Mouse (Mus musculus) embryonic facial prominence, embryonic 14.5 days (tissue): ENCODE data around the gene Aqp3. TPM values are rescaled to one million over a fixed set of nuclear protein-coding genes. Genes with fewer than 3 reads are reported as not detected.
A peak's percentile ranks its signal among the peaks of the same experiment; 100 is the strongest.

Experiments
- ATAC-seq: fragments of 200-750 bp; cut with Nextera tagmentation; 2 replicates; pipeline ENCODE4 v1.8.0; 2017; ENCODE audit warnings: low read depth, moderate number of reproducible peaks, moderate TSS enrichment
- DNase-seq: peaks from one replicate; pipeline ENCODE4 v3.0.0-alpha.2; 2015; ENCODE audit warnings: low spot score
- H3K27ac ChIP-seq: fragments of 300-500 bp; sonication (generic); replicated peaks from 2 replicates; pipeline ENCODE4 v1.5.1; 2014; ENCODE audit warnings: low read depth, mild to moderate bottlenecking, low read length, moderate library complexity
- H3K27me3 ChIP-seq: fragments of 300-500 bp; sonication (generic); replicated peaks from 2 replicates; pipeline ENCODE4 v1.6.1; 2014; ENCODE audit warnings: low read length; ENCODE audit not compliant: control insufficient read depth, insufficient read depth
- H3K36me3 ChIP-seq: fragments of 300-500 bp; sonication (generic); 2 replicates; pipeline ENCODE4 v1.6.1; 2014; ENCODE audit warnings: low read length, mixed read lengths; ENCODE audit not compliant: control insufficient read depth, insufficient read depth
- H3K4me1 ChIP-seq: fragments of 300-500 bp; sonication (generic); 2 replicates; pipeline ENCODE4 v1.6.1; 2014; ENCODE audit warnings: antibody characterized with exemption, low read length; ENCODE audit not compliant: control insufficient read depth, insufficient read depth
- H3K4me2 ChIP-seq: fragments of 300-500 bp; sonication (generic); 2 replicates; pipeline ENCODE4 v1.6.1; 2014; ENCODE audit warnings: low read depth, mild to moderate bottlenecking, low read length, moderate library complexity, mixed read lengths
- H3K4me3 ChIP-seq: fragments of 300-500 bp; sonication (generic); 2 replicates; pipeline ENCODE4 v1.5.1; 2014; ENCODE audit warnings: low read depth, mild to moderate bottlenecking, low read length
- H3K9ac ChIP-seq: fragments of 300-500 bp; sonication (generic); 2 replicates; pipeline ENCODE4 v1.6.1; 2014; ENCODE audit warnings: low read depth, mild to moderate bottlenecking, low read length, moderate library complexity, mixed read lengths
- H3K9me3 ChIP-seq: fragments of 300-500 bp; sonication (generic); 2 replicates; pipeline ENCODE4 v1.6.1; 2016; ENCODE audit warnings: low read length; ENCODE audit not compliant: control insufficient read depth
- WGBS: fragments of 180-500 bp; shearing (Covaris S2); extraction: QIAGEN DNeasy Blood & Tissue Kit; methylation state at CpG from one replicate; pipeline ENCODE4 v1.1.7; 2014; 5-methylcytosine and 5-hydroxymethylcytosine counted together
- polyA plus RNA-seq: library from polyadenylated mRNA; unstranded; fragments of >200 nt; fragmentation: Nextera tagmentation; extraction: Ambion mirVana; gene quantifications from 2 replicates; pipeline ENCODE4 v1.2.1, GENCODE M21; 2014

Aqp3 gene
- polyA plus RNA-seq, 1 experiment from 2014 or later, result 18.4 TPM

GRCm38 (mm10) chr4:41063894-41064673, 33.9 kb downstream of the Aqp3 start:
- ATAC-seq (peak; percentile 86), DNase-seq (peak; percentile 82)
- H3K4me1 ChIP-seq, result peaks cover 6% of the 10 kb centered on the region; the same call in 1 of the 2 replicates
- WGBS, result 11% methylated on average over 16 of the region's 16 CpGs
- H3K4me3 ChIP-seq, result peak overlapping the region; percentile 15; the same call in 1 of the 2 replicates
- no peaks in the 10 kb centered on the region for H3K36me3 ChIP-seq
- H3K9me3 ChIP-seq, result no peaks in the 10 kb centered on the region
- no peaks in the 10 kb centered on the region for H3K27me3 ChIP-seq
- H3K27ac ChIP-seq, result peak overlapping the region; percentile 61; the same call in 1 of the 2 replicates
- H3K4me2 ChIP-seq, result peak overlapping the region; percentile 48
- peak overlapping the region; percentile 40; the same call in 1 of the 2 replicates for H3K9ac ChIP-seq

DNA sequence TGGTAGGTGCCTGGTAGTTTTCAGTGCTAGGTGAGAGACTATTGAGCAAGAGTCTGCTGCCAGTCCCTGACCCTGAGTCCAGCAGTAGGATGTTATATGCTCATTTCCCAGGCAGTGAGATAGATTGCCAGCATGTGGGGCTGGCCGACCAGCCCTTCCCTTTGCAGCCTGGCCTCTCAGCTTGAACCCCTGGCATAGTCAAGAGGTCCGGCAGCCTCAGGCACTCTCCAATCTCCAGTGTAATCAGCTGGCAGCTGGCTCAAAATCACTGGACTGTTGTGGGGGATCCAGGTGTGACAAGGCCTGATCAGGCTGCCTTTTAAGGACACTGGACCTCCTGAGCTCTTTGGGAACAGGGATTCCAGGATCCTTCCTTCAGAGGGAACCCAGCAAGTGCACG, 34.6 kb downstream of the Aqp3 start:
- 45% methylated on average over 3 of the region's 3 CpGs for WGBS
- H3K4me3 ChIP-seq, result no peak overlapping the region
- no peaks in the 10 kb centered on the region for H3K36me3 ChIP-seq
- ATAC-seq, result no peak
- H3K9ac ChIP-seq, result no peak overlapping the region
- no peak overlapping the region for H3K4me2 ChIP-seq
- DNase-seq, result no peak
- no peaks in the 10 kb centered on the region for H3K9me3 ChIP-seq
- peaks cover 6% of the 10 kb centered on the region; the same call in 1 of the 2 replicates for H3K4me1 ChIP-seq
- H3K27ac ChIP-seq, result no peak overlapping the region
- H3K27me3 ChIP-seq, result no peaks in the 10 kb centered on the region

- no peak overlapping the region for H3K9ac ChIP-seq
- no peak overlapping the region for H3K4me3 ChIP-seq
- WGBS, result 63% methylated on average over 7 of the region's 9 CpGs
- DNase-seq, result no peak
- H3K36me3 ChIP-seq, result no peaks in the 10 kb centered on the region
- H3K27ac ChIP-seq, result no peak overlapping the region
- H3K27me3 ChIP-seq, result no peaks in the 10 kb centered on the region
- no peak overlapping the region for H3K4me2 ChIP-seq
- no peaks in the 10 kb centered on the region for H3K4me1 ChIP-seq
- ATAC-seq, result no peak
- no peaks in the 10 kb centered on the region for H3K9me3 ChIP-seq
Measured at GRCm38 (mm10) chr4:41057361-41057760, 40.6 kb downstream of the Aqp3 start.

DNA sequence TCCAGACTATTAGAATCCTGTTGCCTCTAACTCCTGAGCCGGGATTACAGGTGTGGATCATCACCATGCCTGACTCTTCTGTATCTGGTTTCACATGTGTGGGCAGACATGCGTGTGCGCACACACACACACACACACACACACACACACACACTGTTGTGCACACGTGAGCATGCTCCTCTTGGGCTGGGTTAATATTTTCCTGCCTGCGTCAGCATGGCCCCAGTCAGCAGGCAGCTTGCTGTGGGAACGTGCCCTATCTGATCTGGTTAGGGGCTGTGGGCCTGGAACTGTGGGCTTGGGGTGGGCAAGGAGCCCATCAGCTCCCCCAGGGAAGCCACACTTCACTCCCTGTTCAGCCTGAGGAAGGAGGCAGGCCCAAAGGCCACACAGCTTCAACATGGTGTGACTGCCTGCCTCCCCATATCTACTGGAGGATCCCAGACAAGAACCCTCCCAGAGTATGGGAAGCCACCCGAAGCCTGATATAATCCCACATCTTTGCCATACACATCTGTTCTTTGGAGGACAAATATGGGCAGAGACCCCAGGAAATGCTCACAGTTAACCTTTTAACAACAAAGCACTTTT, 41.1 kb downstream of the Aqp3 start:
- Histone ChIP-seq H3K9ac (no peak overlapping the region), H3K9me3 (no peaks in the 10 kb centered on the region), H3K4me3 (no peak overlapping the region), H3K27me3 (no peaks in the 10 kb centered on the region), H3K4me1 (no peaks in the 10 kb centered on the region), H3K27ac (no peak overlapping the region), H3K4me2 (no peak overlapping the region), H3K36me3 (no peaks in the 10 kb centered on the region)
- no peak for ATAC-seq
- no peak for DNase-seq
- 59% methylated on average over 7 of the region's 7 CpGs for WGBS

GRCm38 (mm10) chr4:41056253-41056652, 41.7 kb downstream of the Aqp3 start:
- Histone ChIP-seq H3K4me3 (no peak overlapping the region), H3K9ac (no peak overlapping the region), H3K27me3 (no peaks in the 10 kb centered on the region), H3K36me3 (no peaks in the 10 kb centered on the region), H3K4me2 (no peak overlapping the region), H3K27ac (no peak overlapping the region), H3K4me1 (no peaks in the 10 kb centered on the region), H3K9me3 (no peaks in the 10 kb centered on the region)
- ATAC-seq (no peak), DNase-seq (no peak)
- WGBS, result 50% methylated on average over 1 of the region's 1 CpGs

GRCm38 (mm10) chr4:41055111-41055510, 42.9 kb downstream of the Aqp3 start:
- 61% methylated on average over 13 of the region's 13 CpGs for whole genome bisulfite sequencing
- Histone ChIP-seq H3K27ac (no peak overlapping the region), H3K4me1 (no peaks in the 10 kb centered on the region), H3K9ac (no peak overlapping the region), H3K36me3 (no peaks in the 10 kb centered on the region), H3K9me3 (no peaks in the 10 kb centered on the region), H3K27me3 (no peaks in the 10 kb centered on the region), H3K4me2 (no peak overlapping the region), H3K4me3 (no peak overlapping the region)
- DNase-seq, result peak; percentile 57
- ATAC-seq, result peak; percentile 38; the same call in 1 of the 2 replicates

GRCm38 (mm10) chr4:41051781-41052180, 46.2 kb downstream of the Aqp3 start:
- Histone ChIP-seq H3K9me3 (no peaks in the 10 kb centered on the region), H3K4me1 (no peaks in the 10 kb centered on the region), H3K9ac (no peak overlapping the region), H3K4me3 (no peak overlapping the region), H3K27ac (no peak overlapping the region), H3K36me3 (no peaks in the 10 kb centered on the region), H3K4me2 (no peak overlapping the region), H3K27me3 (no peaks in the 10 kb centered on the region)
- ATAC-seq (no peak), DNase-seq (no peak)
- WGBS, result 71% methylated on average over 7 of the region's 7 CpGs

DNA sequence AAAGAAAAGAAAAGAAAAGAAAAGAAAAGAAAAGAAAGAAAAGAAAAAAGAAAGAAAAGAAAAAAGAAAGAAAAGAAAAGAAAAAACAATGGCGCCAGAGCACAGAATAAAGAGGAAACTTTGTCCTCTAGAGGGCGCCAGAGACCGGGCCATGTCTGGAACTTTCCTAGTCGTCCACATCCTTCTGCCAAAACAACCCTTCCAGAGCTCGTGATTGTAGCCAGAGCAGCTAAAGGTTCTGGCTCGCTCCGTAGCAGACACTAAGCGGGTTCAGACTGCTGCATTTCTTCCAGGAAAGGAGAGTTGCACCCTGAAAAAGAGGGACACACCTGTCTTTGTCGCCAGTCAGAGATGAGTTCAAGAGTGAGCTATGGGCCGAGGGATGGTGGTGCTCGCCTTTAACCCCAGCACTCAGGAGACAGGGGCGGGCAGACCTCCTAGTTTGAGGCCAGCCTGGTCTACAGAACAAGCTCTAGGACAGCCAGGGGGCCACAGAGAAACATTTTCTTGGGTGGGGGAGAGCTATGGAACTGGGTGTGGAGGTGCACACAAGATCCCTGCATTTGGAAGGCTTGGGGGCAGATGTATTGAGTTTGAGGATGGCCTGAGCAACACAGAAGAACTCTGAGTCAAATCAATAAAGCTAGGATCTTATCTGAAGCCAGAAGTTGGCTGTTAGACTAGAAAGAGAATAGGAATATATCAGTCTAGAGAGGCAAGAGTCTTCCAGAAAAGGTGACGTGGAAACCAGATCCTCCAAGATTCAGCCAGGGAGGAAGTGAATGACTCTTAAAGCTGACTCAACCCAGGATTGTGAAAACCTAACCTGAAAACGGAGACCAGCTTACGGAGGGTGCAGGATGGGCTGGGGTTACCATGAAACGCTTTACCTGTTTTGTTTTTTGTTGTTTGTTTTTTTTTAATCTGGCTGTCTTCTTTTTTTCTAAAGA, 47.0 kb downstream of the Aqp3 start:
- peak overlapping the region; percentile 49 for H3K4me2 ChIP-seq
- DNase-seq (peak; percentile 94), ATAC-seq (peak; percentile 79)
- H3K27ac ChIP-seq, result no peak overlapping the region
- no peaks in the 10 kb centered on the region for H3K9me3 ChIP-seq
- H3K36me3 ChIP-seq, result no peaks in the 10 kb centered on the region
- WGBS, result 33% methylated on average over 16 of the region's 16 CpGs
- H3K4me3 ChIP-seq, result no peak overlapping the region
- no peaks in the 10 kb centered on the region for H3K27me3 ChIP-seq
- H3K9ac ChIP-seq, result peak overlapping the region; percentile 50; the same call in 1 of the 2 replicates
- no peaks in the 10 kb centered on the region for H3K4me1 ChIP-seq
